Comparison of ENCODE assay signal across 8 mouse cellular contexts in the genomic region with DNA sequence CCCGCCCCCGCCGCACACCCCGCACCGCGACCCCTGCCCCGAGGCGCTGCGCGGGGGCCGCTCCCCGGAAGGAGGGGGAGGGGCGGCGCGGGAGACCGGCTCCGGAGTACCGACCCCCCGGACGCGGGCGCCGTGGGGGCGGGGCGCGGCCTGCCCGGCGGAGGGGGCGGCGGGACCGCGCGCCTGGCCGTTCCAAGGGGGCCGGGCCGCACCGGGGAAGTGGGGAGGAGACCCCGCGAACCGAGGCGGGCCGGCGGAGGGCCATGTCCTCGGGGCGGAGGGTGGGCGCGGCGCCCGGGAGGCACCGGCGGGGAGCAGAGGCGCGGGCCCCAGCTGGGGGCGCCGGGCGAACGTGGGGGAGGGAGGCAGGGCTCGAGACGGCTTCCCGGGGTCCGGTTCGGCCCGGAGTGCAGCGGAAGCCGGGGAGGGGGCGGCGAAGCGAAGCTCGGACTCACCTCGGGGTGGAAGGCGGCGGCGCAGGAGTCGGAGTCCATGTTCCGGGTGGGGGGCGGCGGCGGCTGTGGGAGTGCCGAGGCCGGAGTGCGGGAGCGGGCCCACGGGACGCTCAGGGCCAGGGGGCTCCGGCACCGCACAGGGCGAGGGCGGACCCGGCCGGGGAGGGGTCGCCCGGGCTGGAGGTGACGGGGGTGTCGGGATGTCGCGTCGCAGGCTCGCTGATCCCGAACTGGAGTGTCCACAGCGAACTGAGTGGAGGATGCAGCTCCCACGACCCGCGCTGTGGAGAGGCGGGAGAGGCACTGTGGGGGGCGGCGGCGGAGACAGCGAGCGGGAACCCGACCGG. TPM values are rescaled to one million over a fixed set of nuclear protein-coding genes. Genes with fewer than 3 reads are reported as not detected.
DNase-seq lines count a peak whose midpoint lies in the region; ATAC-seq and TF ChIP-seq lines count a peak whose summit lies in the region.

No protein-coding gene starts in this region.

- peaks cover 20% of the 10 kb centered on the region for H3K4me1 ChIP-seq in bone marrow macrophage, adult 2 months (ENCODE audit: control insufficient read depth, insufficient read depth, low read length)
- H3K4me1 ChIP-seq in forebrain, embryonic 14.5 days (ENCODE audit: control insufficient read depth, insufficient read depth, low read length) = peaks cover 11% of the 10 kb centered on the region
- peaks cover 21% of the 10 kb centered on the region for H3K4me1 ChIP-seq in neural tube, embryonic 12.5 days

- no peak; the same call in 1 of the 2 replicates for ATAC-seq in forebrain, embryonic 14.5 days
- ATAC-seq in neural tube, embryonic 12.5 days (ENCODE audit: low FRiP score, low read depth) = peak; percentile 25

- TF ChIP-seq POLR2A in bone marrow macrophage, adult 2 months (IDR thresholded peaks at IDR 0.05; ENCODE audit: borderline replicate concordance, low read depth, low read length) = no peak

- no peak for DNase-seq in layer of hippocampus, adult 2 months (ENCODE audit: low spot score in 2 of 2)
- no peak for DNase-seq in layer of hippocampus, postnatal 14 days (ENCODE audit: low spot score in 2 of 2)
- DNase-seq in forebrain, embryonic 14.5 days (ENCODE audit: low spot score) = peak; percentile 16
- peak; percentile 60 to 76 for DNase-seq in kidney, postnatal 4 days
- DNase-seq in retina, postnatal 1 day = no peak
- no peak for DNase-seq in left cerebral cortex, adult 8-10 months (ENCODE audit: low spot score in 2 of 2)

- no peak for TF ChIP-seq CTCF in layer of hippocampus, adult 2 months (conservative IDR thresholded peaks at IDR 0.05)
- no peak for TF ChIP-seq CTCF in bone marrow macrophage, adult 2 months (IDR thresholded peaks at IDR 0.05; ENCODE audit: low read depth, low read length)

- H3K4me2 ChIP-seq in forebrain, embryonic 14.5 days (ENCODE audit: low read length) = peak overlapping the region; percentile 86
- peak overlapping the region; percentile 91 for H3K4me2 ChIP-seq in neural tube, embryonic 12.5 days (replicated peaks)

- H3K27me3 ChIP-seq in forebrain, embryonic 14.5 days (replicated peaks; ENCODE audit: control insufficient read depth, insufficient read depth, low read length) = no peaks in the 10 kb centered on the region
- H3K27me3 ChIP-seq in neural tube, embryonic 12.5 days (replicated peaks) = no peaks in the 10 kb centered on the region

- no peaks in the 10 kb centered on the region for H3K9me3 ChIP-seq in forebrain, embryonic 14.5 days (replicated peaks; ENCODE audit: control insufficient read depth, low read length)
- no peaks in the 10 kb centered on the region for H3K9me3 ChIP-seq in neural tube, embryonic 12.5 days

- peak overlapping the region; percentile 75 for H3K4me3 ChIP-seq in layer of hippocampus, adult 2 months
- peak overlapping the region; percentile 99 for H3K4me3 ChIP-seq in bone marrow macrophage, adult 2 months (ENCODE audit: insufficient read depth, low read length)
- peak overlapping the region; percentile 97 for H3K4me3 ChIP-seq in forebrain, embryonic 14.5 days (ENCODE audit: low read depth, low read length)
- H3K4me3 ChIP-seq in neural tube, embryonic 12.5 days = peak overlapping the region; percentile 99

- H3K36me3 ChIP-seq in forebrain, embryonic 14.5 days (ENCODE audit: control insufficient read depth, insufficient read depth, low read length) = peaks cover 21% of the 10 kb centered on the region
- peaks cover 21% of the 10 kb centered on the region for H3K36me3 ChIP-seq in neural tube, embryonic 12.5 days

- H3K9ac ChIP-seq in forebrain, embryonic 14.5 days (ENCODE audit: low read length) = peak overlapping the region; percentile 89
- H3K9ac ChIP-seq in neural tube, embryonic 12.5 days = peak overlapping the region; percentile 95

- WGBS in forebrain, embryonic 14.5 days = 1% methylated on average over 74 of the region's 111 CpGs
- under 1% methylated on average over 109 of the region's 111 CpGs for WGBS in neural tube, embryonic 12.5 days

- peak overlapping the region; percentile 88 for H3K27ac ChIP-seq in layer of hippocampus, adult 2 months
- no peak overlapping the region for H3K27ac ChIP-seq in bone marrow macrophage, adult 2 months (ENCODE audit: insufficient read depth, low read depth, low read length)
- peak overlapping the region; percentile 14; the same call in 1 of the 2 replicates for H3K27ac ChIP-seq in forebrain, embryonic 14.5 days (ENCODE audit: low read depth, low read length)
- H3K27ac ChIP-seq in neural tube, embryonic 12.5 days = peak overlapping the region; percentile 68

RNA-seq across cellular contexts. Expression of gene Phf13, which starts 0.5 kb away (rescaled TPM):
- total RNA-seq in layer of hippocampus, adult 2 months (2021) = 10 to 100 TPM; 10.5 to 10.8 TPM
- total RNA-seq in layer of hippocampus, postnatal 14 days (2021) = 10 to 100 TPM; 11.8 to 13.3 TPM
- polyA plus RNA-seq in bone marrow macrophage, adult 2 months (2012; ENCODE audit: insufficient read depth, insufficient read length, missing spikeins) = 10.1 and 11.0 TPM in 2 replicates
- 11.8 and 14.6 TPM in 2 replicates for polyA plus RNA-seq in forebrain, embryonic 14.5 days (2014; fragmentation: Nextera tagmentation; extraction: Ambion mirVana)
- polyA plus RNA-seq in neural tube, embryonic 12.5 days (2016; fragmentation: Nextera tagmentation; extraction: Ambion mirVana) = 30.5 and 31.3 TPM in 2 replicates
- total RNA-seq in left cerebral cortex, adult 8-10 months (2022) = 10 to 100 TPM; 15.4 to 17.4 (median 15.8) TPM

RNA-seq across cellular contexts. Expression of gene Thap3, which starts 6.8 kb away (rescaled TPM):
- 10 to 100 TPM; 26.8 to 29.7 TPM for total RNA-seq in layer of hippocampus, adult 2 months (2021)
- 10 to 100 TPM; 18.9 to 22.0 TPM for total RNA-seq in layer of hippocampus, postnatal 14 days (2021)
- polyA plus RNA-seq in bone marrow macrophage, adult 2 months (2012; ENCODE audit: insufficient read depth, insufficient read length, missing spikeins) = 29.8 and 33.7 TPM in 2 replicates
- 29.7 and 30.0 TPM in 2 replicates for polyA plus RNA-seq in forebrain, embryonic 14.5 days (2014; fragmentation: Nextera tagmentation; extraction: Ambion mirVana)
- polyA plus RNA-seq in neural tube, embryonic 12.5 days (2016; fragmentation: Nextera tagmentation; extraction: Ambion mirVana) = 32.2 and 36.2 TPM in 2 replicates
- total RNA-seq in left cerebral cortex, adult 8-10 months (2022) = 10 to 100 TPM; 17.5 to 27.0 (median 24.0) TPM

RNA-seq across cellular contexts. Expression of gene Klhl21, which starts 13.0 kb away (rescaled TPM):
- 10 to 100 TPM; 19.4 to 23.2 TPM for total RNA-seq in layer of hippocampus, adult 2 months (2021)
- 10 to 100 TPM; 16.4 to 18.6 TPM for total RNA-seq in layer of hippocampus, postnatal 14 days (2021)
- 11.7 and 13.3 TPM in 2 replicates for polyA plus RNA-seq in bone marrow macrophage, adult 2 months (2012; ENCODE audit: insufficient read depth, insufficient read length, missing spikeins)
- polyA plus RNA-seq in forebrain, embryonic 14.5 days (2014; fragmentation: Nextera tagmentation; extraction: Ambion mirVana) = 0.69 and 1.8 TPM in 2 replicates
- 7.2 and 7.6 TPM in 2 replicates for polyA plus RNA-seq in neural tube, embryonic 12.5 days (2016; fragmentation: Nextera tagmentation; extraction: Ambion mirVana)
- total RNA-seq in left cerebral cortex, adult 8-10 months (2022) = 10 to 100 TPM; 15.8 to 21.0 (median 19.3) TPM

RNA-seq across cellular contexts. Expression of gene Zbtb48, which starts 31.9 kb away (rescaled TPM):
- total RNA-seq in layer of hippocampus, adult 2 months (2021) = 10 to 100 TPM; 12.7 to 16.9 TPM
- total RNA-seq in layer of hippocampus, postnatal 14 days (2021) = 10 to 100 TPM; 12.2 to 14.4 TPM
- 7.5 and 11.4 TPM in 2 replicates for polyA plus RNA-seq in bone marrow macrophage, adult 2 months (2012; ENCODE audit: insufficient read depth, insufficient read length, missing spikeins)
- 17.2 and 21.6 TPM in 2 replicates for polyA plus RNA-seq in forebrain, embryonic 14.5 days (2014; fragmentation: Nextera tagmentation; extraction: Ambion mirVana)
- 17.8 and 20.4 TPM in 2 replicates for polyA plus RNA-seq in neural tube, embryonic 12.5 days (2016; fragmentation: Nextera tagmentation; extraction: Ambion mirVana)
- 10 to 100 TPM; 11.7 to 17.5 (median 14.0) TPM for total RNA-seq in left cerebral cortex, adult 8-10 months (2022)

RNA-seq across cellular contexts. Expression of gene Tas1r1, which starts 42.8 kb away (rescaled TPM):
- total RNA-seq in layer of hippocampus, adult 2 months (2021) = under 1 TPM; 0.69 to 0.76 TPM
- total RNA-seq in layer of hippocampus, postnatal 14 days (2021) = under 1 TPM; 0.38 to 0.92 TPM
- polyA plus RNA-seq in bone marrow macrophage, adult 2 months (2012; ENCODE audit: insufficient read depth, insufficient read length, missing spikeins) = not detected in 2 replicates
- 0.32 and 0.70 TPM in 2 replicates for polyA plus RNA-seq in forebrain, embryonic 14.5 days (2014; fragmentation: Nextera tagmentation; extraction: Ambion mirVana)
- 1.2 and 1.4 TPM in 2 replicates for polyA plus RNA-seq in neural tube, embryonic 12.5 days (2016; fragmentation: Nextera tagmentation; extraction: Ambion mirVana)
- total RNA-seq in left cerebral cortex, adult 8-10 months (2022) = under 1 TPM; 0.61 to 0.94 (median 0.73) TPM

Comparison
In these comparisons a context has a peak if more than half of its experiments do, and no peak if none do; other contexts are left out.
1. DNase-seq: peak in forebrain, embryonic 14.5 days (single experiment) and kidney, postnatal 4 days (2 of 2); none in layer of hippocampus, adult 2 months (0 of 2), layer of hippocampus, postnatal 14 days (0 of 2), retina, postnatal 1 day (single experiment) and left cerebral cortex, adult 8-10 months (0 of 2).
2. Peak in every context shown above with its lines, with median percentiles within 50 percentile points of each other: H3K4me3 ChIP-seq.